Mouse (Mus musculus): ENCODE results near the gene Pilrb1.

- TF ChIP-seq CTCF (conservative IDR thresholded peaks at IDR 0.05; ENCODE audit: insufficient read depth, insufficient read length, low read depth, low read length): no peak
- TF ChIP-seq POLR2A (IDR thresholded peaks at IDR 0.05; ENCODE audit: low read depth, low read length): no peak
These were observed 26.4 kb downstream of the Pilrb1 start for GRCm38 (mm10) chr5:137831506-137831905.

Measured in kidney, adult 2 months (tissue).